Mouse (Mus musculus) E14TG2a.4 (cell line): ENCODE results near the gene Mrps34.

Experiments used
- CTCF ChIP-seq: conservative IDR thresholded peaks from 2 replicates; pipeline ENCODE4 v1.5.1; 2014; ENCODE audit warnings: low read length
- NANOG ChIP-seq: IDR thresholded peaks from 2 replicates; pipeline ENCODE4 v1.6.1; 2014; ENCODE audit warnings: borderline replicate concordance, low read length, mixed read lengths
- POU5F1 ChIP-seq: IDR thresholded peaks from 2 replicates; pipeline ENCODE4 v1.6.1; 2014; ENCODE audit warnings: low read length, borderline replicate concordance

- TF ChIP-seq CTCF (no peak), POU5F1 (no peak), NANOG (no peak)
Observed at GRCm38 (mm10) chr17:24878117-24878397, 16.9 kb upstream of the Mrps34 start.
